Mouse (Mus musculus): ENCODE data around the gene Dnm1l.

- no peak for TF ChIP-seq E2F4 (IDR thresholded peaks at IDR 0.05; ENCODE audit: insufficient read depth)
- TF ChIP-seq TCF12 (IDR thresholded peaks at IDR 0.05; ENCODE audit: insufficient read depth, poor library complexity, severe bottlenecking): no peak
- TF ChIP-seq POLR2A (IDR thresholded peaks at IDR 0.05; ENCODE audit: insufficient read length, low read depth): no peak
- no peak for TF ChIP-seq POLR2AphosphoS2 (IDR thresholded peaks at IDR 0.05; ENCODE audit: insufficient read length, low read depth)
These were observed 47.4 kb downstream of the Dnm1l start for GRCm38 (mm10) chr16:16311319-16311718.

Data from myocyte (in vitro differentiated cells).